8 mouse cellular contexts compared by ENCODE assay signal in the genomic region with DNA sequence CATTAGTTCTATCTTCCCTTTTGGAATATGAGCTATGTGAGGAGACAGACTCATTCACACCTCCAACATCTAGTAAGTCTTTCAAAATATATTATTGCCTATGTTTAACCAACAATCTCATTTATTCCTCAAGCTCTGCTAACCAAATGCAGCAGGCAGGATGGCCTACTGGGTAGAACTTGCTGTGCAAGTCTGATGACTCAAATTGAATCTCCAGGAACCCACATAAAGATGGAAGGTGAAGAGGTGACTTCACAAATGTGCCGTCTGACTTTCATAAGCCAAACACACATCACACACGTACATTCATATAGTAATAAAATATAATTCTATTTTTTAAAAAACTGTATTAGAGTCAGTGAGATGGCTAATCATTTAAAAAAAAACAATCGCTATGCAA. TPM values are rescaled to one million over a fixed set of nuclear protein-coding genes. Genes with fewer than 3 reads are reported as not detected.
DNase-seq lines count a peak whose midpoint lies in the region; ATAC-seq and TF ChIP-seq lines count a peak whose summit lies in the region.

No protein-coding gene starts in this region.

- H3K9me3 ChIP-seq in heart, embryonic 10.5 days: no peaks in the 10 kb centered on the region
- H3K9me3 ChIP-seq in liver, embryonic 14.5 days (ENCODE audit: control insufficient read depth, low read length): no peaks in the 10 kb centered on the region

- no peak overlapping the region; the same call in 1 of the 2 replicates for H3K27ac ChIP-seq in heart, embryonic 10.5 days
- peak overlapping the region; percentile 93 for H3K27ac ChIP-seq in testis, adult 2 months (ENCODE audit: control insufficient read depth, insufficient read depth, low read depth, low read length)
- H3K27ac ChIP-seq in liver, embryonic 14.5 days: peak overlapping the region; percentile 49

- peaks cover 9% of the 10 kb centered on the region; the same call in 1 of the 2 replicates for H3K36me3 ChIP-seq in heart, embryonic 10.5 days
- H3K36me3 ChIP-seq in testis, adult 2 months (ENCODE audit: control insufficient read depth, insufficient read depth, low read length): no peaks in the 10 kb centered on the region
- H3K36me3 ChIP-seq in liver, embryonic 14.5 days (replicated peaks; ENCODE audit: control insufficient read depth, insufficient read depth, low read depth): peaks cover 5% of the 10 kb centered on the region

- H3K4me2 ChIP-seq in liver, embryonic 14.5 days (ENCODE audit: low read depth): peak overlapping the region; percentile 71

- H3K9ac ChIP-seq in liver, embryonic 14.5 days (replicated peaks): peak overlapping the region; percentile 62

- 0 out of 2 replicates have a peak, but pooled peaks cover 2% of the 10 kb centered on the region for H3K4me1 ChIP-seq in heart, embryonic 10.5 days
- H3K4me1 ChIP-seq in testis, adult 2 months (ENCODE audit: control insufficient read depth, insufficient read depth, low read length): peaks cover 2% of the 10 kb centered on the region
- H3K4me1 ChIP-seq in liver, embryonic 14.5 days (replicated peaks; ENCODE audit: control insufficient read depth in 2 of 2, insufficient read depth in 2 of 2, low read length in 1 of 2): peaks cover 4 to 10% of the 10 kb centered on the region in 2 experiments; a peak in 2 of 4 replicates

- 67% methylated on average over 3 of the region's 3 CpGs for WGBS in heart, embryonic 10.5 days
- WGBS in liver, embryonic 14.5 days (ENCODE audit: insufficient replicate concordance): 70% methylated on average over 3 of the region's 3 CpGs

- TF ChIP-seq POLR2A in testis, adult 2 months (IDR thresholded peaks at IDR 0.05; ENCODE audit: control insufficient read depth, low read depth, low read length): no peak

- DNase-seq in heart, embryonic 10.5 days (ENCODE audit: low spot score): no peak
- no peak for DNase-seq in heart, adult 11 months
- no peak for DNase-seq in testis, postnatal 10 days (ENCODE audit: low spot score)
- DNase-seq in liver, embryonic 14.5 days (ENCODE audit: low read depth in 3 of 3, low spot score in 3 of 3): no peak
- no peak for DNase-seq in spleen, postnatal 10 days (ENCODE audit: low spot score in 2 of 2)
- DNase-seq in thymus, postnatal 25 days: no peak

- TF ChIP-seq EP300 in liver, embryonic 14.5 days (IDR thresholded peaks at IDR 0.05; ENCODE audit: low read depth): no peak

- ATAC-seq in liver, embryonic 14.5 days (ENCODE audit: insufficient read depth): no peak
- no peak for ATAC-seq in frontal cortex, adult (ENCODE audit: low TSS enrichment)

- TF ChIP-seq CTCF in testis, adult 2 months (IDR thresholded peaks at IDR 0.05; ENCODE audit: control insufficient read depth, insufficient read depth, insufficient replicate concordance, low read depth, low read length): no peak
- TF ChIP-seq CTCF in liver, embryonic 14.5 days (IDR thresholded peaks at IDR 0.05; ENCODE audit: low read depth): no peak

- H3K27me3 ChIP-seq in heart, embryonic 10.5 days (ENCODE audit: insufficient read depth, poor library complexity, severe bottlenecking): no peaks in the 10 kb centered on the region
- no peaks in the 10 kb centered on the region for H3K27me3 ChIP-seq in testis, adult 2 months (ENCODE audit: control insufficient read depth, insufficient read depth, low read length)
- no peaks in the 10 kb centered on the region for H3K27me3 ChIP-seq in liver, embryonic 14.5 days (ENCODE audit: control insufficient read depth, insufficient read depth, low read length)

- H3K4me3 ChIP-seq in heart, embryonic 10.5 days: peak overlapping the region; percentile 90
- peak overlapping the region; percentile 99; the same call in 1 of the 2 replicates for H3K4me3 ChIP-seq in testis, adult 2 months (ENCODE audit: control insufficient read depth, low read depth, low read length)
- H3K4me3 ChIP-seq in liver, embryonic 14.5 days (ENCODE audit: insufficient read depth in 1 of 2, low read depth in 2 of 2, low read length in 2 of 2): peak overlapping the region in 1 of 2 experiments; percentile 81; a peak in 2 of 4 replicates

RNA-seq across cellular contexts. Expression of gene Coq10b, which starts 0.9 kb away (rescaled TPM):
- polyA plus RNA-seq in heart, embryonic 10.5 days (2016; fragmentation: Nextera tagmentation; extraction: Ambion mirVana): 24.1 and 26.6 TPM in 2 replicates
- polyA plus RNA-seq in testis, adult 2 months (2012; rRNA removed): 16.0 and 20.5 TPM in 2 replicates
- polyA plus RNA-seq in liver, embryonic 14.5 days (2012; rRNA removed): 6.3 and 8.6 TPM in 2 replicates
- polyA plus RNA-seq in liver, embryonic 14.5 days (2014; fragmentation: Nextera tagmentation; extraction: Ambion mirVana): 15.4 and 16.4 TPM in 2 replicates

RNA-seq across cellular contexts. Expression of gene Sf3b1, which starts 24.4 kb away (rescaled TPM):
- polyA plus RNA-seq in heart, embryonic 10.5 days (2016; fragmentation: Nextera tagmentation; extraction: Ambion mirVana): 192 and 232 TPM in 2 replicates
- 22.3 and 27.6 TPM in 2 replicates for polyA plus RNA-seq in testis, adult 2 months (2012; rRNA removed)
- polyA plus RNA-seq in liver, embryonic 14.5 days (2012; rRNA removed): 30.9 and 45.0 TPM in 2 replicates
- polyA plus RNA-seq in liver, embryonic 14.5 days (2014; fragmentation: Nextera tagmentation; extraction: Ambion mirVana): 122 and 132 TPM in 2 replicates

RNA-seq across cellular contexts. Expression of gene Hspe1, which starts 36.3 kb away (rescaled TPM):
- 474 and 598 TPM in 2 replicates for polyA plus RNA-seq in heart, embryonic 10.5 days (2016; fragmentation: Nextera tagmentation; extraction: Ambion mirVana)
- polyA plus RNA-seq in testis, adult 2 months (2012; rRNA removed): 15.7 and 17.2 TPM in 2 replicates
- polyA plus RNA-seq in liver, embryonic 14.5 days (2012; rRNA removed): 148 and 306 TPM in 2 replicates
- polyA plus RNA-seq in liver, embryonic 14.5 days (2014; fragmentation: Nextera tagmentation; extraction: Ambion mirVana): 396 and 414 TPM in 2 replicates

RNA-seq across cellular contexts. Expression of gene Hspd1, which starts 36.4 kb away (rescaled TPM):
- 650 and 681 TPM in 2 replicates for polyA plus RNA-seq in heart, embryonic 10.5 days (2016; fragmentation: Nextera tagmentation; extraction: Ambion mirVana)
- polyA plus RNA-seq in testis, adult 2 months (2012; rRNA removed): 10.3 and 12.8 TPM in 2 replicates
- 73.8 and 163 TPM in 2 replicates for polyA plus RNA-seq in liver, embryonic 14.5 days (2012; rRNA removed)
- polyA plus RNA-seq in liver, embryonic 14.5 days (2014; fragmentation: Nextera tagmentation; extraction: Ambion mirVana): 241 and 264 TPM in 2 replicates
